Mouse (Mus musculus) macrophage (primary cell): ENCODE results near the gene Nr2c2ap. TPM values are rescaled to one million over a fixed set of nuclear protein-coding genes. Genes with fewer than 3 reads are reported as not detected.

Source experiments
- H3K27ac ChIP-seq: fragments of 350-480 bp; formaldehyde crosslinking; 2 replicates; pipeline ENCODE4 v1.9.0; 2021
- H3K36me3 ChIP-seq: fragments of 350-480 bp; formaldehyde crosslinking; 2 replicates; pipeline ENCODE4 v1.9.0; 2021; ENCODE audit errors: inconsistent target
- H3K4me3 ChIP-seq: fragments of 350-480 bp; formaldehyde crosslinking; 2 replicates; pipeline ENCODE4 v1.9.0; 2021; ENCODE audit errors: inconsistent target
- H3K79me2 ChIP-seq: fragments of 350-480 bp; formaldehyde crosslinking; 2 replicates; pipeline ENCODE4 v1.9.0; 2021; ENCODE audit errors: inconsistent target
- WGBS: methylation state at CpG from one replicate; pipeline ENCODE4 v1.1.7; 2026; ENCODE audit warnings: inconsistent platforms; ENCODE audit not compliant: missing documents; 5-methylcytosine and 5-hydroxymethylcytosine counted together
- polyA plus RNA-seq: library from polyadenylated mRNA; stranded (reverse); fragments of 250-400 nt; gene quantifications from 3 replicates; pipeline ENCODE4 v1.2.4, GENCODE M21; 2018; ENCODE audit warnings: inconsistent platforms

Nr2c2ap gene
- polyA plus RNA-seq, 1 experiment from 2014 or later, result 18.4 TPM

- H3K36me3 ChIP-seq, result no peaks in the 10 kb centered on the region
- no peak overlapping the region for H3K4me3 ChIP-seq
- 69% methylated on average over 2 of the region's 2 CpGs for WGBS
- H3K27ac ChIP-seq, result no peak overlapping the region
- H3K79me2 ChIP-seq, result no peaks in the 10 kb centered on the region
Observed at GRCm38 (mm10) chr8:70110451-70110850, 20.7 kb upstream of the Nr2c2ap start.

- H3K36me3 ChIP-seq, result no peaks in the 10 kb centered on the region
- 62% methylated on average over 23 of the region's 23 CpGs for WGBS
- H3K27ac ChIP-seq, result no peak overlapping the region
- H3K79me2 ChIP-seq, result no peaks in the 10 kb centered on the region
- no peak overlapping the region for H3K4me3 ChIP-seq
Observed at GRCm38 (mm10) chr8:70111192-70111795, 19.8 kb upstream of the Nr2c2ap start.

GRCm38 (mm10) chr8:70112401-70113016, 18.6 kb upstream of the Nr2c2ap start:
- Histone ChIP-seq H3K27ac (no peak overlapping the region), H3K4me3 (no peak overlapping the region), H3K79me2 (no peaks in the 10 kb centered on the region), H3K36me3 (no peaks in the 10 kb centered on the region)
- 11% methylated on average over 43 of the region's 43 CpGs for WGBS

- 3% methylated on average over 6 of the region's 6 CpGs for WGBS
- no peak overlapping the region for H3K4me3 ChIP-seq
- H3K79me2 ChIP-seq, result no peaks in the 10 kb centered on the region
- H3K36me3 ChIP-seq, result no peaks in the 10 kb centered on the region
- H3K27ac ChIP-seq, result no peak overlapping the region
Observed at GRCm38 (mm10) chr8:70114488-70114887, 16.6 kb upstream of the Nr2c2ap start.

- H3K4me3 ChIP-seq, result no peak overlapping the region
- H3K36me3 ChIP-seq, result no peaks in the 10 kb centered on the region
- H3K27ac ChIP-seq, result no peak overlapping the region
- H3K79me2 ChIP-seq, result no peaks in the 10 kb centered on the region
- WGBS, result 74% methylated on average over 13 of the region's 13 CpGs
Observed at GRCm38 (mm10) chr8:70114892-70115291, 16.2 kb upstream of the Nr2c2ap start.

GRCm38 (mm10) chr8:70117611-70118010, 13.5 kb upstream of the Nr2c2ap start:
- H3K36me3 ChIP-seq, result no peaks in the 10 kb centered on the region
- no peak overlapping the region for H3K27ac ChIP-seq
- H3K79me2 ChIP-seq, result no peaks in the 10 kb centered on the region
- 11% methylated on average over 9 of the region's 9 CpGs for WGBS
- H3K4me3 ChIP-seq, result no peak overlapping the region

- no peak overlapping the region for H3K4me3 ChIP-seq
- H3K36me3 ChIP-seq, result no peaks in the 10 kb centered on the region
- H3K79me2 ChIP-seq, result no peaks in the 10 kb centered on the region
- WGBS, result 12% methylated on average over 15 of the region's 17 CpGs
- no peak overlapping the region for H3K27ac ChIP-seq
Observed at GRCm38 (mm10) chr8:70118726-70119700, 12.1 kb upstream of the Nr2c2ap start.

GRCm38 (mm10) chr8:70120667-70121066, 10.5 kb upstream of the Nr2c2ap start, which contains the start of gene Ncan:
Gene Ncan (minus strand): TSS chr8:70120873.
- Histone ChIP-seq H3K27ac (no peak within 1 kb of the TSS), H3K4me3 (no peak within 1 kb of the TSS), H3K36me3 (no peaks in the 10 kb centered on the region), H3K79me2 (no peaks in the 10 kb centered on the region)
- WGBS, result 10% methylated on average over 15 of the region's 19 CpGs

- WGBS, result 60% methylated on average over 2 of the region's 2 CpGs
- H3K4me3 ChIP-seq, result no peak overlapping the region
- no peaks in the 10 kb centered on the region for H3K36me3 ChIP-seq
- no peaks in the 10 kb centered on the region for H3K79me2 ChIP-seq
- H3K27ac ChIP-seq, result no peak overlapping the region
Observed at GRCm38 (mm10) chr8:70122863-70123262, 8.3 kb upstream of the Nr2c2ap start.

- 67% methylated on average over 8 of the region's 8 CpGs for WGBS
- H3K36me3 ChIP-seq, result no peaks in the 10 kb centered on the region
- H3K79me2 ChIP-seq, result no peaks in the 10 kb centered on the region
- no peak overlapping the region for H3K4me3 ChIP-seq
- H3K27ac ChIP-seq, result no peak overlapping the region
Observed at GRCm38 (mm10) chr8:70124992-70125391, 6.1 kb upstream of the Nr2c2ap start.

GRCm38 (mm10) chr8:70128435-70128834, 2.7 kb upstream of the Nr2c2ap start:
- 87% methylated on average over 3 of the region's 3 CpGs for WGBS
- no peak overlapping the region for H3K27ac ChIP-seq
- H3K4me3 ChIP-seq, result no peak overlapping the region
- peaks cover 2% of the 10 kb centered on the region for H3K36me3 ChIP-seq
- peaks cover 22% of the 10 kb centered on the region for H3K79me2 ChIP-seq

- Histone ChIP-seq H3K79me2 (peaks cover 24% of the 10 kb centered on the region), H3K4me3 (no peak overlapping the region), H3K36me3 (peaks cover 12% of the 10 kb centered on the region), H3K27ac (no peak overlapping the region)
- 87% methylated on average over 9 of the region's 9 CpGs for WGBS
Observed at GRCm38 (mm10) chr8:70129309-70129952, 1.7 kb upstream of the Nr2c2ap start.

GRCm38 (mm10) chr8:70130066-70130465, 1.1 kb upstream of the Nr2c2ap start:
- H3K79me2 ChIP-seq, result peaks cover 24% of the 10 kb centered on the region
- no peak overlapping the region for H3K4me3 ChIP-seq
- peaks cover 18% of the 10 kb centered on the region for H3K36me3 ChIP-seq
- no peak overlapping the region for H3K27ac ChIP-seq
- WGBS, result 93% methylated on average over 3 of the region's 3 CpGs

- peaks cover 24% of the 10 kb centered on the region for H3K79me2 ChIP-seq
- H3K27ac ChIP-seq, result no peak overlapping the region
- WGBS, result 99% methylated on average over 5 of the region's 5 CpGs
- peaks cover 34% of the 10 kb centered on the region for H3K36me3 ChIP-seq
- no peak overlapping the region for H3K4me3 ChIP-seq
Observed at GRCm38 (mm10) chr8:70134086-70134485, 3.0 kb downstream of the Nr2c2ap start.
